Mouse (Mus musculus) E14TG2a.4 (cell line): ENCODE measurements around the gene Sfpq.
A peak's percentile ranks its signal among the peaks of the same experiment; 100 is the strongest.
"Not testable (repeated sequence)": the region's sequence is repeated elsewhere in the genome, so short reads cannot be mapped to it uniquely, and the experiment has no call there.

ENCODE experiments used
- H3K27me3 ChIP-seq: 2 replicates; pipeline ENCODE4 v1.6.1; 2014; ENCODE audit warnings: low read length, control low read depth; ENCODE audit not compliant: insufficient read depth
- H3K36me3 ChIP-seq: 2 replicates; pipeline ENCODE4 v1.6.1; 2014; ENCODE audit warnings: low read length, control low read depth; ENCODE audit not compliant: insufficient read depth
- H3K4me1 ChIP-seq: replicated peaks from 2 replicates; pipeline ENCODE4 v1.6.1; 2014; ENCODE audit warnings: low read depth, low read length, control low read depth
- H3K4me3 ChIP-seq: replicated peaks from 2 replicates; pipeline ENCODE4 v1.5.1; 2014; ENCODE audit warnings: mild to moderate bottlenecking, low read length
- H3K9me3 ChIP-seq: 2 replicates; pipeline ENCODE4 v1.6.1; 2014; ENCODE audit warnings: low read length, control low read depth
- CTCF ChIP-seq: conservative IDR thresholded peaks from 2 replicates; pipeline ENCODE4 v1.5.1; 2014; ENCODE audit warnings: low read length
- NANOG ChIP-seq: IDR thresholded peaks from 2 replicates; pipeline ENCODE4 v1.6.1; 2014; ENCODE audit warnings: borderline replicate concordance, low read length, mixed read lengths
- POU5F1 ChIP-seq: IDR thresholded peaks from 2 replicates; pipeline ENCODE4 v1.6.1; 2014; ENCODE audit warnings: low read length, borderline replicate concordance

Sfpq gene

GRCm38 (mm10) chr4:127021151-127021945 is at the start of gene Sfpq:
Gene Sfpq (plus strand): TSS chr4:127021324.
- Histone ChIP-seq H3K4me3 (peak within 1 kb of the TSS; percentile 99), H3K4me1 (peaks cover 45% of the 10 kb centered on the region), H3K9me3 (no peaks in the 10 kb centered on the region), H3K27me3 (no peaks in the 10 kb centered on the region), H3K36me3 (peaks cover 41% of the 10 kb centered on the region)
- TF ChIP-seq CTCF = no peak
- no peak for TF ChIP-seq POU5F1
- TF ChIP-seq NANOG = no peak

GRCm38 (mm10) chr4:126977467-126977866 is 43.7 kb upstream of the Sfpq start:
- Histone ChIP-seq H3K9me3 (no peaks in the 10 kb centered on the region), H3K4me1 (peaks cover 26% of the 10 kb centered on the region), H3K27me3 (no peaks in the 10 kb centered on the region), H3K36me3 (no peaks in the 10 kb centered on the region), H3K4me3 (no peak overlapping the region)
- peak; percentile 57 for TF ChIP-seq CTCF
- TF ChIP-seq NANOG = no peak

GRCm38 (mm10) chr4:126978706-126979105 is 42.4 kb upstream of the Sfpq start:
- TF ChIP-seq CTCF (0 out of 2 replicates have a peak, but pooled peaks have one; percentile 6), POU5F1 (no peak)
- H3K27me3 ChIP-seq = no peaks in the 10 kb centered on the region
- no peaks in the 10 kb centered on the region for H3K36me3 ChIP-seq
- no peaks in the 10 kb centered on the region for H3K9me3 ChIP-seq
- H3K4me1 ChIP-seq = peaks cover 35% of the 10 kb centered on the region
- no peak overlapping the region for H3K4me3 ChIP-seq

- no peaks in the 10 kb centered on the region for H3K27me3 ChIP-seq
- no peak for TF ChIP-seq POU5F1
- no peak for TF ChIP-seq NANOG
- no peak for TF ChIP-seq CTCF
- H3K4me1 ChIP-seq = peaks cover 29% of the 10 kb centered on the region
- no peak overlapping the region for H3K4me3 ChIP-seq
- no peaks in the 10 kb centered on the region for H3K36me3 ChIP-seq
- H3K9me3 ChIP-seq = no peaks in the 10 kb centered on the region
Measured at GRCm38 (mm10) chr4:126983321-126983720, 37.8 kb upstream of the Sfpq start.

- H3K36me3 ChIP-seq, H3K27me3 ChIP-seq, H3K9me3 ChIP-seq, H3K4me3 ChIP-seq: not testable (repeated sequence)
- peaks cover 23% of the 10 kb centered on the region for H3K4me1 ChIP-seq
Measured at GRCm38 (mm10) chr4:126983736-126984525, 37.2 kb upstream of the Sfpq start.

- H3K4me3 ChIP-seq = no peak overlapping the region
- TF ChIP-seq POU5F1 = no peak
- no peak for TF ChIP-seq CTCF
- no peak for TF ChIP-seq NANOG
Measured at GRCm38 (mm10) chr4:126986768-126987167, 34.4 kb upstream of the Sfpq start.

GRCm38 (mm10) chr4:126988503-126988902 is 32.6 kb upstream of the Sfpq start:
- Histone ChIP-seq H3K27me3 (no peaks in the 10 kb centered on the region), H3K4me3 (no peak overlapping the region), H3K4me1 (peaks cover 3% of the 10 kb centered on the region), H3K9me3 (no peaks in the 10 kb centered on the region), H3K36me3 (no peaks in the 10 kb centered on the region)
- TF ChIP-seq NANOG (no peak), POU5F1 (no peak), CTCF (no peak)

More at GRCm38 (mm10) chr4:126986768-126987167, 34.4 kb upstream of the Sfpq start:
- Histone ChIP-seq H3K4me1 (peaks cover 17% of the 10 kb centered on the region), H3K27me3 (no peaks in the 10 kb centered on the region), H3K9me3 (no peaks in the 10 kb centered on the region), H3K36me3 (no peaks in the 10 kb centered on the region)

GRCm38 (mm10) chr4:126990553-126990952 is 30.6 kb upstream of the Sfpq start:
- TF ChIP-seq CTCF (no peak), NANOG (no peak), POU5F1 (no peak)
- H3K4me3 ChIP-seq = no peak overlapping the region
- H3K4me1 ChIP-seq = no peaks in the 10 kb centered on the region
- H3K27me3 ChIP-seq = no peaks in the 10 kb centered on the region
- no peaks in the 10 kb centered on the region for H3K9me3 ChIP-seq
- H3K36me3 ChIP-seq = no peaks in the 10 kb centered on the region

- no peaks in the 10 kb centered on the region for H3K27me3 ChIP-seq
- no peak overlapping the region for H3K4me3 ChIP-seq
- TF ChIP-seq POU5F1 (no peak), CTCF (peak; percentile 90)
- no peaks in the 10 kb centered on the region for H3K4me1 ChIP-seq
- H3K36me3 ChIP-seq = no peaks in the 10 kb centered on the region
- H3K9me3 ChIP-seq = no peaks in the 10 kb centered on the region
Measured at GRCm38 (mm10) chr4:126992356-126992755, 28.8 kb upstream of the Sfpq start.

GRCm38 (mm10) chr4:126999372-126999771 is 21.8 kb upstream of the Sfpq start:
- H3K4me3 ChIP-seq, H3K27me3 ChIP-seq, H3K36me3 ChIP-seq, H3K9me3 ChIP-seq: not testable (repeated sequence)
- peaks cover 31% of the 10 kb centered on the region for H3K4me1 ChIP-seq
